Mouse (Mus musculus): ENCODE measurements around the gene Rps17. TPM values are rescaled to one million over a fixed set of nuclear protein-coding genes. Genes with fewer than 3 reads are reported as not detected.

Gene Rps17
- total RNA-seq, 2 experiments from 2014 or later: 484 TPM

Other genes with a start within 250 kb of the Rps17 start
- under 1 TPM in 1 of 2 experiments, not detected in 1; 0.11 TPM for gene Slc28a1, start 230.5 kb downstream of the Rps17 start, total RNA-seq (2021)
- gene Pde8a, start 131.7 kb downstream of the Rps17 start, total RNA-seq (2021): 1 to 10 TPM; 3.7 to 4.0 TPM
- gene Cpeb1, start 110.2 kb upstream of the Rps17 start, total RNA-seq (2021): 10 to 100 TPM; 36.1 to 37.0 TPM
- gene Ap3b2, start 148.7 kb upstream of the Rps17 start, total RNA-seq (2021): 100 to 1,000 TPM; 144 to 149 TPM
- not detected for gene BC048679, start 153.0 kb upstream of the Rps17 start, total RNA-seq (2021)
- under 1 TPM in 1 of 2 experiments, not detected in 1; 0.24 TPM for gene Fsd2, start 221.7 kb upstream of the Rps17 start, total RNA-seq (2021)
- 10 to 100 TPM; 15.4 to 15.5 TPM for gene Whamm, start 226.0 kb upstream of the Rps17 start, total RNA-seq (2021)

Data from left cerebral cortex, postnatal 14 days (tissue).